Mouse (Mus musculus) forebrain, embryonic 14.5 days (tissue): ENCODE results near the gene Nhp2. TPM values are rescaled to one million over a fixed set of nuclear protein-coding genes. Genes with fewer than 3 reads are reported as not detected.
A peak's percentile ranks its signal among the peaks of the same experiment; 100 is the strongest.
"Not testable (repeated sequence)": the region's sequence is repeated elsewhere in the genome, so short reads cannot be mapped to it uniquely, and the experiment has no call there.

Experiments used
- ATAC-seq: fragments of 200-750 bp; cut with Nextera tagmentation; 2 replicates; pipeline ENCODE4 v1.8.0; 2017; ENCODE audit warnings: mild to moderate bottlenecking, moderate library complexity
- DNase-seq: peaks from one replicate; pipeline ENCODE4 v3.0.0-alpha.2; 2015; ENCODE audit warnings: low spot score
- H3K27ac ChIP-seq: fragments of 300-500 bp; sonication (generic); 2 replicates; pipeline ENCODE4 v1.5.1; 2014; ENCODE audit warnings: low read depth, mild to moderate bottlenecking, control low read depth, low read length, moderate library complexity
- H3K27me3 ChIP-seq: fragments of 300-500 bp; sonication (generic); replicated peaks from 2 replicates; pipeline ENCODE4 v1.6.1; 2014; ENCODE audit warnings: low read length, control low read depth, mixed read lengths; ENCODE audit not compliant: control insufficient read depth, insufficient read depth
- H3K36me3 ChIP-seq: fragments of 300-500 bp; sonication (generic); 2 replicates; pipeline ENCODE4 v1.6.1; 2014; ENCODE audit warnings: low read length, control low read depth; ENCODE audit not compliant: control insufficient read depth, insufficient read depth
- H3K4me1 ChIP-seq: fragments of 300-500 bp; sonication (generic); 2 replicates; pipeline ENCODE4 v1.6.1; 2014; ENCODE audit warnings: antibody characterized with exemption, low read length, control low read depth; ENCODE audit not compliant: control insufficient read depth, insufficient read depth
- H3K4me2 ChIP-seq: fragments of 300-500 bp; sonication (generic); 2 replicates; pipeline ENCODE4 v1.6.1; 2014; ENCODE audit warnings: mild to moderate bottlenecking, control low read depth, low read length
- H3K4me3 ChIP-seq: fragments of 300-500 bp; sonication (generic); 2 replicates; pipeline ENCODE4 v1.5.1; 2014; ENCODE audit warnings: low read depth, low read length, control low read depth
- H3K9ac ChIP-seq: fragments of 300-500 bp; sonication (generic); 2 replicates; pipeline ENCODE4 v1.6.1; 2014; ENCODE audit warnings: mild to moderate bottlenecking, low read length, control low read depth, moderate library complexity
- H3K9me3 ChIP-seq: fragments of 300-500 bp; sonication (generic); replicated peaks from 2 replicates; pipeline ENCODE4 v1.6.1; 2016; ENCODE audit warnings: low read length, control low read depth, mixed read lengths; ENCODE audit not compliant: control insufficient read depth
- WGBS: fragments of 180-500 bp; shearing (Covaris S2); extraction: QIAGEN DNeasy Blood & Tissue Kit; methylation state at CpG from one replicate; pipeline ENCODE4 v1.1.7; 2014; 5-methylcytosine and 5-hydroxymethylcytosine counted together
- polyA plus RNA-seq: library from polyadenylated mRNA; unstranded; fragments of >200 nt; fragmentation: Nextera tagmentation; extraction: Ambion mirVana; gene quantifications from 2 replicates; pipeline ENCODE4 v1.2.1, GENCODE M21; 2014

The Nhp2 gene
- polyA plus RNA-seq, 1 experiment from 2014 or later = 150 TPM

DNA sequence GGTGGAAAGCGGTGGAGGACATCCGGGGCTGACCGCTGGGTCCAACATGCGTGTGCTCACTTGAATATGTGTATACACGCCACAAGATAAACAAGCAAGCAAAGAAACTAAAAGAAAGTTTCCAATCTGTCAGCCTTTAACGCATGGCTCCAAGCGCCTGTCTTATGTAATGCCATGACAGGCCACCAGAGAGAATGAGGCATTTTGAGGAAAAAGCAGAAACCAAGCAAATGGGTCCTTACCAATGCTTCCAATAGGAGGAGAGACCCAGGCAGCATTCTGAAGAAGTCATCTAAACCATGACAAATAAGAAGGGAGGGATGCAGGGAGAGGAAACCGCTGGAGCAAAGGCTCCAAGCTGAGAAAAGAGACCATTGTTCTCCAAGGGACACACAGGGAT is 5.3 kb upstream of the Nhp2 start:
- Histone ChIP-seq H3K9ac (no peak overlapping the region), H3K9me3 (no peaks in the 10 kb centered on the region), H3K4me2 (no peak overlapping the region), H3K27ac (no peak overlapping the region), H3K4me1 (peaks cover 6% of the 10 kb centered on the region; the same call in 1 of the 2 replicates), H3K4me3 (no peak overlapping the region), H3K27me3 (no peaks in the 10 kb centered on the region), H3K36me3 (no peaks in the 10 kb centered on the region)
- ATAC-seq = no peak
- no peak for DNase-seq
- WGBS = 84% methylated on average over 8 of the region's 8 CpGs

DNA sequence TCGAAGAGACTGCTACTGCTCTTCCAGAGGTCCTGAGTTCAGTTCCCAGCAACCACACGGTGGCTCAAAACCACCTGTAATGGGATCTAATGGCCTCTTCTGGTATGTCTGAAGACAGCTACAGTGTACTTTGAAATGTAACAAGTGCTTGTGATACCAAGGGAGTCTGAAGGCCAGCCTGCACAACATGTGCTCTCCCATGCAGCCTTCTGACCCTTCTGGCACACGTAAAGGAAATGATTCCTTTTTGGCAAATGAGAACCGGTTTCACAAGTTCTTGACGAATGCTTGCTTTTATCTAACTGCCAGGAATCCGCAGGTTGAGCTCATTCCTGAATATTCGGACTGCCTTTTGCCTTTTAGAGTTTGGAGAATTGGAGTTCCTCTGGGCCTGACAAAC is 4.4 kb upstream of the Nhp2 start:
- no peak for DNase-seq
- H3K4me1 ChIP-seq = peaks cover 7% of the 10 kb centered on the region; the same call in 1 of the 2 replicates
- H3K9ac ChIP-seq = peak overlapping the region; percentile 52
- H3K36me3 ChIP-seq = no peaks in the 10 kb centered on the region
- 52% methylated on average over 7 of the region's 7 CpGs for WGBS
- H3K9me3 ChIP-seq = no peaks in the 10 kb centered on the region
- peak overlapping the region; percentile 49 for H3K4me2 ChIP-seq
- ATAC-seq = no peak
- no peak overlapping the region for H3K27ac ChIP-seq
- no peak overlapping the region; the same call in 1 of the 2 replicates for H3K4me3 ChIP-seq
- H3K27me3 ChIP-seq = no peaks in the 10 kb centered on the region

DNA sequence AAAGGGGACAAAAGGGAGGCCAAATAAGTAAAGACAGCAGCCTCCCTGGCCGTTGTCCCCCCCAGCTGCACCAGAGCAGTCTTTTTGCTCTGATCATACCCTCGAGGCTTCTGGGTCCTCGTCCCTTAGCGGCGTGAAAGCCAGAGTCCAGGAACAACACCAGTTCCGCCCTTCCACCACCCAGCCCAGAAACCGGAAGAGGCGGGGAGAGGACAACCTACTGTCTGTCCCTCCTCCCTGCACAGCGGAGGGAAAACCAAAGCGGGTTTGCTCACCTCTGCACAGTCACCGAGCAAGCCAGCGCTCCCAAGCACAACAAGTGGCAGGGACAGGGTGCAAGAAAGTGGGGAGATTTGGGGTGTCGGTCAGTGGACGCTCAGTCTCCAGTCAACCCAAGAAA is 3.9 kb upstream of the Nhp2 start:
- Histone ChIP-seq H3K9me3 (no peaks in the 10 kb centered on the region), H3K36me3 (no peaks in the 10 kb centered on the region), H3K4me2 (peak overlapping the region; percentile 49), H3K9ac (peak overlapping the region; percentile 52), H3K27ac (no peak overlapping the region), H3K4me3 (peak overlapping the region; percentile 19), H3K27me3 (no peaks in the 10 kb centered on the region), H3K4me1 (peaks cover 12% of the 10 kb centered on the region)
- no peak for ATAC-seq
- DNase-seq = peak; percentile 58
- WGBS = 4% methylated on average over 14 of the region's 14 CpGs

DNA sequence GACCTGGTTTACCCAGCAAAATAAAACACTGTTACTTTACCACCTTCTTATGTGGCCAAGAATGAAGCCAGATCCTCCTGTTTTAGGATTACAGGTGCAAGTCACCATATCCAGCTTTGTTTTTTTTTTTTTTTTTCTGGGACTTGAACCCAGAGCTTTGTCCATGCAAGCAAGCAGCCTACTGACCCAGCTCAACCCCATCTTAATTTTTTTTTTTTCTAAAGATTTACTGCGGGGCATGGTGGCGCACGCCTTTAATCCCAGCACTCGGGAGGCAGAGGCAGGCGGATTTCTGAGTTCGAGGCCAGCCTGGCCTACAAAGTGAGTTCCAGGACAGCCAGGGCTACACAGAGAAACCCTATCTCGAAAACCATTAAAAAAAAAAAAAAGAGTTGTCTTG is 3.4 kb upstream of the Nhp2 start:
- Histone ChIP-seq H3K4me1 (peaks cover 13% of the 10 kb centered on the region), H3K4me2 (peak overlapping the region; percentile 49; the same call in 1 of the 2 replicates), H3K9ac (peak overlapping the region; percentile 52; the same call in 1 of the 2 replicates)
- H3K36me3 ChIP-seq, H3K27me3 ChIP-seq, H3K9me3 ChIP-seq, DNase-seq, H3K27ac ChIP-seq, ATAC-seq, H3K4me3 ChIP-seq: not testable (repeated sequence)
- 89% methylated on average over 7 of the region's 7 CpGs for WGBS

DNA sequence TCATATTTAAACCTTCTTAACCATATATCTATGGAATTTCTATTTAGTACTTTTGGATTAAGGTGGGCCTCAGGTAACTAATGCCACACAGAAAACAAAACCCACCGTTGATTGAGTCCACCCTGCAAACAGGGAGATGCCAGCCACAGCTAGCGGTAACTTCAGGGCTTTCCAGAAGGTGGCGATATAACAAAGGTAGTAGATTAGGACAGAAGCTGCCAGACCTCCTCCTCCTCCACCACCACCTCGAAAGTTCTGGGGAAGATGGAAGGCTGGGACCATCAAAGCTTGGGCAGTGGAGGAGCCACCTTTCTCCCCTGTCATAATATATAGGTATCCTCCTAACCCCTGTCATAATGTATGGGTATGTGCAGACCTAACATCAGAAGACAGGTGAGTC is 1.8 kb upstream of the Nhp2 start:
- Histone ChIP-seq H3K4me3 (no peak overlapping the region), H3K9ac (no peak overlapping the region), H3K27me3 (no peaks in the 10 kb centered on the region), H3K9me3 (no peaks in the 10 kb centered on the region), H3K27ac (no peak overlapping the region), H3K4me1 (peaks cover 13% of the 10 kb centered on the region), H3K36me3 (peaks cover 17% of the 10 kb centered on the region), H3K4me2 (no peak overlapping the region)
- WGBS = 2% methylated on average over 4 of the region's 4 CpGs
- DNase-seq (peak; percentile 79), ATAC-seq (no peak)

DNA sequence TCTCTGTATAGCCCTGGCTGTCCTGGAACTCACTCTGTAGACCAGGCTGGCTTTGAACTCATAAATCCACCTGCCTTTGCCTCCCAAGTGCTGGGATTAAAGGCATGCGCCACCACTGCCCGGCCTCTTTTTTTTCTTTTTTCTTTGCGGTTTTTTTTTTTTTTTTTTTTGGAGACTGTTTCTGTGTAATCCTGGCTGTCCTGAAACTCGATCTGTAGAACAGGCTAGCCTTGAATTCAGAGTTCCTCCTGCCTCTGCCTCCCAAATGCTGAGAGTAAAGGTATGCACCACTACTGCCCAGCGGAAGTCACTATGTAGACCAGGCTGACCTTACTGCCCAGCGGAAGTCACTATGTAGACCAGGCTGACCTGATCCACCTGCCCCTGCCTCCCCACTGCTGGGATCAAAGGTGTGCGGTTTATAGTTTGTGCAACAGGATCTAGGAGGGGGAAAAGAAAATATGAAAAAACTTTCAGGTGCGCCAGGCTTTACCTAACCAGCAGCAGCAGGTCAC is 584 bp upstream of the Nhp2 start:
- Histone ChIP-seq H3K27ac (no peak overlapping the region), H3K27me3 (no peaks in the 10 kb centered on the region), H3K4me2 (peak overlapping the region; percentile 64), H3K9ac (peak overlapping the region; percentile 40; the same call in 1 of the 2 replicates), H3K36me3 (peaks cover 30% of the 10 kb centered on the region), H3K9me3 (no peaks in the 10 kb centered on the region), H3K4me3 (peak overlapping the region; percentile 74), H3K4me1 (peaks cover 13% of the 10 kb centered on the region)
- 60% methylated on average over 8 of the region's 8 CpGs for WGBS
- peak; percentile 60 for ATAC-seq
- DNase-seq = no peak

DNA sequence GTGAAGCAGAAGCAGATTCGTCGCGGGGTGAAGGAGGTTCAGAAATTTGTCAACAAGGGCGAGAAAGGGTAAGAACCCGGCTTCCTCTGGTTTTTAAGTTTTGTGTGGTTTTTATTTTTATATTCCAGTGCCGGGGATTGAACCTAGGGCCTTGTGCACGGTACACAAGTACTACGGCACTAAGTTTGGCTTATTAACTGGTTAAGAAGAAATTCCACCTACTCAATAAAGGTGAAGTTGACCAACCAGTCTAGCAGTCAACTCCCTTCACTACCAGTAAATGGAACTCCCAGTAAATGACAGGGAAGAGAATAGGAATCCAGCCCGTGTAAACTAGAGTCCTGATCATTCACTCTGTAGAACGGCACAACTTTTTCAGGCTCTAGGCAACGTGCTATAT is 549 bp downstream of the Nhp2 start:
- 1% methylated on average over 11 of the region's 11 CpGs for WGBS

DNA sequence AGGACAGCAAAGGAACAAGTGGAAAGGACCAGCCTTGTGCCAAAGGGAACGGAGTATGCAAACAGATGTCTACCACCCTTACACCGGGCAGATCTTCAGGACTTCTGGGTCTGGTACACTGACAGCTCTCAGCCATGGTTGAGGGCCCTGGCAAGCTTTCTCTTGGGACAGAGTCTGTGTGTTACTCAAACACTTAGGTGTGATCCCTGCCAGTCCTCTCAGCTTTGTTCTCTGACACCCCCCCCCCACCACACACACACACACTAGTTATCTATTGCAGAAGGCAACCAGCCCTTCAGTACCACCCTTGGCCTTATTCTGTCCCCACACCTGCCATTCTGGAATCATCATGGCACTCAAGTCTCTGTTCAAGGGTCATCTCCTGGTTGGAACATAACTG is 2.2 kb downstream of the Nhp2 start:
- Histone ChIP-seq H3K36me3 (peaks cover 57% of the 10 kb centered on the region), H3K9me3 (no peaks in the 10 kb centered on the region), H3K4me3 (no peak overlapping the region), H3K9ac (no peak overlapping the region), H3K27me3 (no peaks in the 10 kb centered on the region), H3K27ac (no peak overlapping the region), H3K4me1 (peaks cover 7% of the 10 kb centered on the region), H3K4me2 (no peak overlapping the region)
- WGBS = 91% methylated on average over 2 of the region's 2 CpGs
- DNase-seq = no peak
- ATAC-seq = no peak

More for the DNA sequence above, 549 bp downstream of the Nhp2 start:
- peaks cover 41% of the 10 kb centered on the region for H3K36me3 ChIP-seq
- no peak for DNase-seq
- peak overlapping the region; percentile 77 for H3K9ac ChIP-seq
- H3K4me2 ChIP-seq = peak overlapping the region; percentile 64
- no peaks in the 10 kb centered on the region for H3K27me3 ChIP-seq
- peak overlapping the region; percentile 74 for H3K4me3 ChIP-seq
- no peak overlapping the region for H3K27ac ChIP-seq
- H3K4me1 ChIP-seq = peaks cover 13% of the 10 kb centered on the region
- ATAC-seq = no peak
- H3K9me3 ChIP-seq = no peaks in the 10 kb centered on the region

DNA sequence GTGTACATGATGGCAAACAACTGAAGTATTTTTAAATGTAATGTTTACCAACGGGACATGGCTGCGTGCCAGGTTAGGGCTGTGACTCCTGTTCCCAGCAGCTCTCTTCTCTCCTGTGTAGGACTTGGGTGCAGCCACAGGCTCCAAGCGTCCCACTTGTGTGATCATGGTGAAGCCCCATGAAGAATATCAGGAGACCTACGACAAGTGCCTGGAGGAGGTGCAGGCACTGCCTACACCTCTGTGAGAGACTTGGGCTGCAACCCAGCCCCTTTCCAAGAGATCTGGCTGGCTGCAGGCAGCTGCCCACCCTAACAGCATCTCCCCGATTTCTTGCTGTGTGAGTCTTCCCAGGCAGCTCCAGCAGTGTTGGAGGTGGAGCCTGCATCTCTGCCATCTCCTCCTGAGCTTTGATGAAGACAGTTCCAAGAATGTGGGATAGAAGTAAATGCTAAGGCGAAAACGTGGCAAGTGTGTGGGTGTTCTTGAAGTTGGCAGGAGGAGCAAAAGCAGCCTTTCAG is 3.5 kb downstream of the Nhp2 start:
- Histone ChIP-seq H3K27ac (no peak overlapping the region), H3K4me3 (no peak overlapping the region), H3K9me3 (no peaks in the 10 kb centered on the region), H3K36me3 (peaks cover 70% of the 10 kb centered on the region), H3K9ac (no peak overlapping the region), H3K27me3 (no peaks in the 10 kb centered on the region), H3K4me1 (peaks cover 7% of the 10 kb centered on the region), H3K4me2 (no peak overlapping the region)
- 92% methylated on average over 7 of the region's 7 CpGs for WGBS
- ATAC-seq = no peak
- no peak for DNase-seq
